Mouse (Mus musculus) neural tube, embryonic 14.5 days (tissue): Measurements from ENCODE around the gene Apol6. TPM values are rescaled to one million over a fixed set of nuclear protein-coding genes. Genes with fewer than 3 reads are reported as not detected.
A peak's percentile ranks its signal among the peaks of the same experiment; 100 is the strongest.

Experiments
- ATAC-seq: fragments of 200-750 bp; cut with Nextera tagmentation; 2 replicates; pipeline ENCODE4 v1.8.0; 2017; ENCODE audit warnings: low read depth, mild to moderate bottlenecking, moderate TSS enrichment, moderate library complexity
- H3K27ac ChIP-seq: fragments of 300-500 bp; sonication (generic); 2 replicates; pipeline ENCODE4 v1.5.1; 2014; ENCODE audit warnings: low read depth, mild to moderate bottlenecking, control low read depth, low read length, moderate library complexity, mixed read lengths
- H3K27me3 ChIP-seq: fragments of 300-500 bp; sonication (generic); 2 replicates; pipeline ENCODE4 v1.6.1; 2014; ENCODE audit warnings: low read length; ENCODE audit not compliant: control insufficient read depth, insufficient read depth
- H3K36me3 ChIP-seq: fragments of 300-500 bp; sonication (generic); 2 replicates; pipeline ENCODE4 v1.6.1; 2014; ENCODE audit warnings: low read length, mixed read lengths; ENCODE audit not compliant: control insufficient read depth, insufficient read depth
- H3K4me1 ChIP-seq: fragments of 300-500 bp; sonication (generic); 2 replicates; pipeline ENCODE4 v1.6.1; 2014; ENCODE audit warnings: low read length; ENCODE audit not compliant: control insufficient read depth, insufficient read depth
- H3K4me2 ChIP-seq: fragments of 300-500 bp; sonication (generic); 2 replicates; pipeline ENCODE4 v1.6.1; 2014; ENCODE audit warnings: mild to moderate bottlenecking, low read depth, low read length, control low read depth
- H3K4me3 ChIP-seq: fragments of 300-500 bp; sonication (generic); 2 replicates; pipeline ENCODE4 v1.5.1; 2014; ENCODE audit warnings: low read depth, low read length, control low read depth, mixed read lengths
- H3K9ac ChIP-seq: fragments of 300-500 bp; sonication (generic); replicated peaks from 2 replicates; pipeline ENCODE4 v1.6.1; 2014; ENCODE audit warnings: low read depth, mild to moderate bottlenecking, control low read depth, low read length, mixed read lengths
- H3K9me3 ChIP-seq: fragments of 300-500 bp; sonication (generic); 2 replicates; pipeline ENCODE4 v1.6.1; 2016; ENCODE audit warnings: low read length; ENCODE audit not compliant: control insufficient read depth
- WGBS: fragments of 180-500 bp; shearing (Covaris S2); extraction: QIAGEN DNeasy Blood & Tissue Kit; methylation state at CpG from one replicate; pipeline ENCODE4 v1.1.7; 2014; 5-methylcytosine and 5-hydroxymethylcytosine counted together
- polyA plus RNA-seq: library from polyadenylated mRNA; unstranded; fragments of >200 nt; fragmentation: Nextera tagmentation; extraction: Ambion mirVana; gene quantifications from 2 replicates; pipeline ENCODE4 v1.2.1, GENCODE M21; 2014

The Apol6 gene
- polyA plus RNA-seq, result 0.08 TPM in 1 of 2 replicates, not detected in the other

- Histone ChIP-seq H3K27ac (no peak within 1 kb of the TSS), H3K27me3 (no peaks in the 10 kb centered on the region), H3K4me3 (no peak within 1 kb of the TSS), H3K9me3 (no peaks in the 10 kb centered on the region), H3K4me1 (no peaks in the 10 kb centered on the region), H3K36me3 (no peaks in the 10 kb centered on the region), H3K9ac (no peak within 1 kb of the TSS), H3K4me2 (no peak within 1 kb of the TSS)
- WGBS, result 87% methylated on average over 12 of the region's 12 CpGs
- ATAC-seq, result no peak
These were observed at the start of gene Apol6 for GRCm38 (mm10) chr15:77044597-77045320. Apol6 (plus strand) TSS chr15:77044729.

GRCm38 (mm10) chr15:76998048-76998447, 46.5 kb upstream of the Apol6 start:
- Histone ChIP-seq H3K9me3 (no peaks in the 10 kb centered on the region), H3K27ac (no peak overlapping the region), H3K36me3 (no peaks in the 10 kb centered on the region), H3K4me1 (no peaks in the 10 kb centered on the region), H3K27me3 (no peaks in the 10 kb centered on the region), H3K4me2 (no peak overlapping the region), H3K9ac (no peak overlapping the region), H3K4me3 (no peak overlapping the region)
- 82% methylated on average over 2 of the region's 2 CpGs for WGBS
- no peak for ATAC-seq

GRCm38 (mm10) chr15:76998878-76999588, 45.5 kb upstream of the Apol6 start:
- Histone ChIP-seq H3K9ac (no peak overlapping the region), H3K4me1 (no peaks in the 10 kb centered on the region), H3K9me3 (no peaks in the 10 kb centered on the region), H3K4me2 (no peak overlapping the region), H3K36me3 (no peaks in the 10 kb centered on the region), H3K4me3 (no peak overlapping the region), H3K27me3 (no peaks in the 10 kb centered on the region), H3K27ac (no peak overlapping the region)
- ATAC-seq, result no peak
- 53% methylated on average over 21 of the region's 21 CpGs for WGBS

- no peak overlapping the region for H3K4me2 ChIP-seq
- no peak for ATAC-seq
- 93% methylated on average over 3 of the region's 3 CpGs for WGBS
These were observed 41.2 kb upstream of the Apol6 start for GRCm38 (mm10) chr15:77003173-77003867.

GRCm38 (mm10) chr15:77003868-77004215, 40.7 kb upstream of the Apol6 start:
- Histone ChIP-seq H3K27me3 (no peaks in the 10 kb centered on the region), H3K27ac (no peak overlapping the region), H3K9ac (no peak overlapping the region), H3K4me1 (no peaks in the 10 kb centered on the region), H3K4me3 (no peak overlapping the region), H3K9me3 (no peaks in the 10 kb centered on the region), H3K4me2 (no peak overlapping the region), H3K36me3 (no peaks in the 10 kb centered on the region)
- peak; percentile 46; the same call in 1 of the 2 replicates for ATAC-seq
- 20% methylated on average over 3 of the region's 3 CpGs for WGBS

More at GRCm38 (mm10) chr15:77003173-77003867, 41.2 kb upstream of the Apol6 start:
- no peak overlapping the region for H3K27ac ChIP-seq
- H3K9me3 ChIP-seq, result no peaks in the 10 kb centered on the region
- no peaks in the 10 kb centered on the region for H3K27me3 ChIP-seq
- no peaks in the 10 kb centered on the region for H3K36me3 ChIP-seq
- H3K4me3 ChIP-seq, result no peak overlapping the region
- H3K4me1 ChIP-seq, result no peaks in the 10 kb centered on the region
- H3K9ac ChIP-seq, result no peak overlapping the region

- 96% methylated on average over 6 of the region's 6 CpGs for WGBS
- Histone ChIP-seq H3K4me1 (peaks cover 5% of the 10 kb centered on the region; the same call in 1 of the 2 replicates), H3K36me3 (no peaks in the 10 kb centered on the region), H3K9ac (no peak overlapping the region), H3K27me3 (no peaks in the 10 kb centered on the region), H3K4me2 (no peak overlapping the region), H3K9me3 (no peaks in the 10 kb centered on the region), H3K4me3 (no peak overlapping the region), H3K27ac (no peak overlapping the region)
- ATAC-seq, result no peak
These were observed 35.7 kb upstream of the Apol6 start for GRCm38 (mm10) chr15:77008851-77009250.

GRCm38 (mm10) chr15:77013753-77014241, 30.7 kb upstream of the Apol6 start:
- Histone ChIP-seq H3K4me3 (no peak overlapping the region), H3K27ac (peak overlapping the region; percentile 71), H3K4me1 (peaks cover 12% of the 10 kb centered on the region; the same call in 1 of the 2 replicates), H3K9me3 (no peaks in the 10 kb centered on the region), H3K9ac (peak overlapping the region; percentile 35; the same call in 1 of the 2 replicates), H3K27me3 (no peaks in the 10 kb centered on the region), H3K4me2 (0 out of 2 replicates have a peak overlapping the region, but pooled peaks have one; percentile 0), H3K36me3 (no peaks in the 10 kb centered on the region)
- WGBS, result 19% methylated on average over 15 of the region's 15 CpGs
- ATAC-seq, result peak; percentile 54

- no peak overlapping the region for H3K4me3 ChIP-seq
- H3K27ac ChIP-seq, result peak overlapping the region; percentile 58
- no peak for ATAC-seq
- WGBS, result 64% methylated on average over 6 of the region's 6 CpGs
- no peaks in the 10 kb centered on the region for H3K36me3 ChIP-seq
- no peaks in the 10 kb centered on the region for H3K27me3 ChIP-seq
- H3K4me2 ChIP-seq, result 0 out of 2 replicates have a peak overlapping the region, but pooled peaks have one; percentile 0
- H3K9me3 ChIP-seq, result no peaks in the 10 kb centered on the region
- H3K9ac ChIP-seq, result no peak overlapping the region
- peaks cover 12% of the 10 kb centered on the region; the same call in 1 of the 2 replicates for H3K4me1 ChIP-seq
These were observed 30.1 kb upstream of the Apol6 start for GRCm38 (mm10) chr15:77014431-77014830.
